Mouse (Mus musculus): ENCODE data around the gene Mink1. TPM values are rescaled to one million over a fixed set of nuclear protein-coding genes. Genes with fewer than 3 reads are reported as not detected.

Gene Mink1
- polyA plus RNA-seq, 1 experiment from 2014 or later, result 18.2 TPM

- Histone ChIP-seq H3K4me3 (ENCODE audit: low read depth, low read length) (no peak overlapping the region), H3K4me1 (ENCODE audit: control insufficient read depth, insufficient read depth, low read length) (peaks cover 38% of the 10 kb centered on the region), H3K27ac (ENCODE audit: low read length) (no peak overlapping the region), H3K9me3 (replicated peaks; ENCODE audit: control insufficient read depth, low read length, poor library complexity, severe bottlenecking) (no peaks in the 10 kb centered on the region), H3K27me3 (ENCODE audit: control insufficient read depth, insufficient read depth, low read depth, low read length) (no peaks in the 10 kb centered on the region), H3K4me2 (ENCODE audit: low read length) (no peak overlapping the region), H3K9ac (ENCODE audit: low read depth, low read length) (no peak overlapping the region), H3K36me3 (ENCODE audit: control insufficient read depth, insufficient read depth, low read length) (peaks cover 23% of the 10 kb centered on the region)
- WGBS, result 85% methylated on average over 8 of the region's 8 CpGs
- ATAC-seq, result no peak
Measured at GRCm38 (mm10) chr11:70649185-70649734, 86.6 kb downstream of the Mink1 start.

GRCm38 (mm10) chr11:70650322-70651175, 87.9 kb downstream of the Mink1 start:
- ATAC-seq, result no peak

GRCm38 (mm10) chr11:70651391-70651790, 88.7 kb downstream of the Mink1 start:
- peaks cover 36% of the 10 kb centered on the region for H3K4me1 ChIP-seq (ENCODE audit: control insufficient read depth, insufficient read depth, low read length)
- WGBS, result 80% methylated on average over 2 of the region's 2 CpGs
- no peak for ATAC-seq

More at GRCm38 (mm10) chr11:70650322-70651175, 87.9 kb downstream of the Mink1 start:
- no peaks in the 10 kb centered on the region for H3K27me3 ChIP-seq (ENCODE audit: control insufficient read depth, insufficient read depth, low read depth, low read length)
- H3K9ac ChIP-seq (ENCODE audit: low read depth, low read length), result no peak overlapping the region
- no peak overlapping the region for H3K4me2 ChIP-seq (ENCODE audit: low read length)
- H3K4me3 ChIP-seq (ENCODE audit: low read depth, low read length), result no peak overlapping the region
- H3K4me1 ChIP-seq (ENCODE audit: control insufficient read depth, insufficient read depth, low read length), result peaks cover 38% of the 10 kb centered on the region
- WGBS, result 84% methylated on average over 12 of the region's 12 CpGs
- no peak overlapping the region for H3K27ac ChIP-seq (ENCODE audit: low read length)
- peaks cover 14% of the 10 kb centered on the region for H3K36me3 ChIP-seq (ENCODE audit: control insufficient read depth, insufficient read depth, low read length)
- H3K9me3 ChIP-seq (replicated peaks; ENCODE audit: control insufficient read depth, low read length, poor library complexity, severe bottlenecking), result no peaks in the 10 kb centered on the region

GRCm38 (mm10) chr11:70652029-70652883, 89.6 kb downstream of the Mink1 start:
- H3K27ac ChIP-seq (ENCODE audit: low read length), result no peak overlapping the region
- peaks cover 40% of the 10 kb centered on the region for H3K4me1 ChIP-seq (ENCODE audit: control insufficient read depth, insufficient read depth, low read length)
- H3K36me3 ChIP-seq (ENCODE audit: control insufficient read depth, insufficient read depth, low read length), result peaks cover 14% of the 10 kb centered on the region
- no peaks in the 10 kb centered on the region for H3K9me3 ChIP-seq (replicated peaks; ENCODE audit: control insufficient read depth, low read length, poor library complexity, severe bottlenecking)
- peak overlapping the region; percentile 95 for H3K4me3 ChIP-seq (ENCODE audit: low read depth, low read length)
- H3K9ac ChIP-seq (ENCODE audit: low read depth, low read length), result no peak overlapping the region; the same call in 1 of the 2 replicates
- H3K27me3 ChIP-seq (ENCODE audit: control insufficient read depth, insufficient read depth, low read depth, low read length), result no peaks in the 10 kb centered on the region
- WGBS, result 76% methylated on average over 12 of the region's 12 CpGs
- H3K4me2 ChIP-seq (ENCODE audit: low read length), result peak overlapping the region; percentile 83
- ATAC-seq, result no peak

More at GRCm38 (mm10) chr11:70651391-70651790, 88.7 kb downstream of the Mink1 start:
- Histone ChIP-seq H3K9me3 (replicated peaks; ENCODE audit: control insufficient read depth, low read length, poor library complexity, severe bottlenecking) (no peaks in the 10 kb centered on the region), H3K27me3 (ENCODE audit: control insufficient read depth, insufficient read depth, low read depth, low read length) (no peaks in the 10 kb centered on the region), H3K4me2 (ENCODE audit: low read length) (no peak overlapping the region), H3K4me3 (ENCODE audit: low read depth, low read length) (no peak overlapping the region), H3K9ac (ENCODE audit: low read depth, low read length) (no peak overlapping the region), H3K36me3 (ENCODE audit: control insufficient read depth, insufficient read depth, low read length) (peaks cover 14% of the 10 kb centered on the region), H3K27ac (ENCODE audit: low read length) (no peak overlapping the region)

- peak overlapping the region; percentile 94 for H3K9ac ChIP-seq (ENCODE audit: low read depth, low read length)
- peak overlapping the region; percentile 95 for H3K4me3 ChIP-seq (ENCODE audit: low read depth, low read length)
Measured at GRCm38 (mm10) chr11:70652884-70653344, 90.2 kb downstream of the Mink1 start.

GRCm38 (mm10) chr11:70653345-70654197, 90.9 kb downstream of the Mink1 start:
- H3K4me1 ChIP-seq (ENCODE audit: control insufficient read depth, insufficient read depth, low read length), result peaks cover 33% of the 10 kb centered on the region
- peak; percentile 60 for ATAC-seq
- H3K4me2 ChIP-seq (ENCODE audit: low read length), result peak overlapping the region; percentile 83
- peak overlapping the region; percentile 95 for H3K27ac ChIP-seq (ENCODE audit: low read length)
- peaks cover 14% of the 10 kb centered on the region for H3K36me3 ChIP-seq (ENCODE audit: control insufficient read depth, insufficient read depth, low read length)
- WGBS, result 0% methylated on average over 45 of the region's 63 CpGs
- H3K9ac ChIP-seq (ENCODE audit: low read depth, low read length), result peak overlapping the region; percentile 94
- H3K27me3 ChIP-seq (ENCODE audit: control insufficient read depth, insufficient read depth, low read depth, low read length), result no peaks in the 10 kb centered on the region
- no peaks in the 10 kb centered on the region for H3K9me3 ChIP-seq (replicated peaks; ENCODE audit: control insufficient read depth, low read length, poor library complexity, severe bottlenecking)
- H3K4me3 ChIP-seq (ENCODE audit: low read depth, low read length), result peak overlapping the region; percentile 95

More at GRCm38 (mm10) chr11:70652884-70653344, 90.2 kb downstream of the Mink1 start:
- no peak for ATAC-seq
- H3K9me3 ChIP-seq (replicated peaks; ENCODE audit: control insufficient read depth, low read length, poor library complexity, severe bottlenecking), result no peaks in the 10 kb centered on the region
- H3K27ac ChIP-seq (ENCODE audit: low read length), result peak overlapping the region; percentile 95
- H3K4me2 ChIP-seq (ENCODE audit: low read length), result peak overlapping the region; percentile 83
- WGBS, result 58% methylated on average over 6 of the region's 6 CpGs
- H3K36me3 ChIP-seq (ENCODE audit: control insufficient read depth, insufficient read depth, low read length), result peaks cover 14% of the 10 kb centered on the region
- H3K4me1 ChIP-seq (ENCODE audit: control insufficient read depth, insufficient read depth, low read length), result peaks cover 39% of the 10 kb centered on the region
- no peaks in the 10 kb centered on the region for H3K27me3 ChIP-seq (ENCODE audit: control insufficient read depth, insufficient read depth, low read depth, low read length)

GRCm38 (mm10) chr11:70654198-70654922, 91.7 kb downstream of the Mink1 start, which contains the start of gene Pfn1:
Gene Pfn1, minus strand, starts transcription at chr11:70654644.
- no peaks in the 10 kb centered on the region for H3K9me3 ChIP-seq (replicated peaks; ENCODE audit: control insufficient read depth, low read length, poor library complexity, severe bottlenecking)
- H3K27ac ChIP-seq (ENCODE audit: low read length), result peak within 1 kb of the TSS; percentile 95
- peak within 1 kb of the TSS; percentile 95 for H3K4me3 ChIP-seq (ENCODE audit: low read depth, low read length)
- H3K27me3 ChIP-seq (ENCODE audit: control insufficient read depth, insufficient read depth, low read depth, low read length), result no peaks in the 10 kb centered on the region
- ATAC-seq, result peak; percentile 76
- peak within 1 kb of the TSS; percentile 83 for H3K4me2 ChIP-seq (ENCODE audit: low read length)
- H3K9ac ChIP-seq (ENCODE audit: low read depth, low read length), result peak within 1 kb of the TSS; percentile 94
- H3K36me3 ChIP-seq (ENCODE audit: control insufficient read depth, insufficient read depth, low read length), result peaks cover 12% of the 10 kb centered on the region
- H3K4me1 ChIP-seq (ENCODE audit: control insufficient read depth, insufficient read depth, low read length), result peaks cover 29% of the 10 kb centered on the region
- under 1% methylated on average over 47 of the region's 61 CpGs for WGBS
